Mouse (Mus musculus): ENCODE results near the gene Crim1. TPM values are rescaled to one million over a fixed set of nuclear protein-coding genes. Genes with fewer than 3 reads are reported as not detected.
A peak's percentile ranks its signal among the peaks of the same experiment; 100 is the strongest.

Gene Crim1
- polyA plus RNA-seq, 2 experiments: 10.5 to 22.9 TPM

- 84% methylated on average over 10 of the region's 10 CpGs for WGBS
- DNase-seq (ENCODE audit: low spot score): peak; percentile 40
- H3K27ac ChIP-seq (replicated peaks; ENCODE audit: low read depth, low read length): no peak overlapping the region
Measured at GRCm38 (mm10) chr17:78218506-78219232, 18.6 kb downstream of the Crim1 start.

GRCm38 (mm10) chr17:78221007-78221642 lies 21.1 kb downstream of the Crim1 start:
- Histone ChIP-seq H3K9me3 (ENCODE audit: control insufficient read depth, low read length) (no peaks in the 10 kb centered on the region), H3K4me1 (ENCODE audit: control insufficient read depth, insufficient read depth, low read length) (peaks cover 35% of the 10 kb centered on the region), H3K27me3 (ENCODE audit: control insufficient read depth, insufficient read depth, low read length) (no peaks in the 10 kb centered on the region), H3K27ac (replicated peaks; ENCODE audit: low read depth, low read length) (no peak overlapping the region), H3K4me2 (replicated peaks; ENCODE audit: low read depth, low read length, severe bottlenecking) (no peak overlapping the region), H3K4me3 (replicated peaks; ENCODE audit: low read length) (no peak overlapping the region), H3K36me3 (ENCODE audit: control insufficient read depth, insufficient read depth, low read length) (no peaks in the 10 kb centered on the region), H3K9ac (ENCODE audit: low read depth, low read length, severe bottlenecking) (no peak overlapping the region)
- 61% methylated on average over 8 of the region's 8 CpGs for WGBS
- TF ChIP-seq POLR2A (IDR thresholded peaks at IDR 0.05; ENCODE audit: borderline replicate concordance, extremely low read depth, insufficient read depth, insufficient read length): no peak
- ATAC-seq (ENCODE audit: low FRiP score, low read depth) (no peak), DNase-seq (ENCODE audit: low spot score) (no peak)

More at GRCm38 (mm10) chr17:78218506-78219232, 18.6 kb downstream of the Crim1 start:
- H3K27me3 ChIP-seq (ENCODE audit: control insufficient read depth, insufficient read depth, low read length): no peaks in the 10 kb centered on the region
- H3K4me3 ChIP-seq (replicated peaks; ENCODE audit: low read length): no peak overlapping the region
- no peak for ATAC-seq (ENCODE audit: low FRiP score, low read depth)
- H3K4me1 ChIP-seq (ENCODE audit: control insufficient read depth, insufficient read depth, low read length): peaks cover 43% of the 10 kb centered on the region
- TF ChIP-seq POLR2A (IDR thresholded peaks at IDR 0.05; ENCODE audit: borderline replicate concordance, extremely low read depth, insufficient read depth, insufficient read length): no peak
- H3K9me3 ChIP-seq (ENCODE audit: control insufficient read depth, low read length): no peaks in the 10 kb centered on the region
- H3K9ac ChIP-seq (ENCODE audit: low read depth, low read length, severe bottlenecking): no peak overlapping the region
- H3K4me2 ChIP-seq (replicated peaks; ENCODE audit: low read depth, low read length, severe bottlenecking): no peak overlapping the region
- peaks cover 4% of the 10 kb centered on the region; the same call in 1 of the 2 replicates for H3K36me3 ChIP-seq (ENCODE audit: control insufficient read depth, insufficient read depth, low read length)

GRCm38 (mm10) chr17:78221860-78222259 lies 21.8 kb downstream of the Crim1 start:
- H3K27me3 ChIP-seq (ENCODE audit: control insufficient read depth, insufficient read depth, low read length): no peaks in the 10 kb centered on the region
- no peak overlapping the region for H3K4me2 ChIP-seq (replicated peaks; ENCODE audit: low read depth, low read length, severe bottlenecking)
- no peak overlapping the region for H3K27ac ChIP-seq (replicated peaks; ENCODE audit: low read depth, low read length)
- H3K4me3 ChIP-seq (replicated peaks; ENCODE audit: low read length): no peak overlapping the region
- DNase-seq (ENCODE audit: low spot score) (no peak), ATAC-seq (ENCODE audit: low FRiP score, low read depth) (no peak)
- H3K4me1 ChIP-seq (ENCODE audit: control insufficient read depth, insufficient read depth, low read length): peaks cover 32% of the 10 kb centered on the region
- TF ChIP-seq POLR2A (IDR thresholded peaks at IDR 0.05; ENCODE audit: borderline replicate concordance, extremely low read depth, insufficient read depth, insufficient read length): no peak
- H3K9ac ChIP-seq (ENCODE audit: low read depth, low read length, severe bottlenecking): no peak overlapping the region
- no peaks in the 10 kb centered on the region for H3K9me3 ChIP-seq (ENCODE audit: control insufficient read depth, low read length)
- H3K36me3 ChIP-seq (ENCODE audit: control insufficient read depth, insufficient read depth, low read length): no peaks in the 10 kb centered on the region
- 92% methylated on average over 1 of the region's 1 CpGs for WGBS

- Histone ChIP-seq H3K36me3 (ENCODE audit: control insufficient read depth, insufficient read depth, low read length) (no peaks in the 10 kb centered on the region), H3K4me3 (replicated peaks; ENCODE audit: low read length) (no peak overlapping the region), H3K27ac (replicated peaks; ENCODE audit: low read depth, low read length) (no peak overlapping the region), H3K27me3 (ENCODE audit: control insufficient read depth, insufficient read depth, low read length) (no peaks in the 10 kb centered on the region), H3K9ac (ENCODE audit: low read depth, low read length, severe bottlenecking) (no peak overlapping the region), H3K4me2 (replicated peaks; ENCODE audit: low read depth, low read length, severe bottlenecking) (no peak overlapping the region), H3K9me3 (ENCODE audit: control insufficient read depth, low read length) (no peaks in the 10 kb centered on the region), H3K4me1 (ENCODE audit: control insufficient read depth, insufficient read depth, low read length) (peaks cover 22% of the 10 kb centered on the region)
- WGBS: 22% methylated on average over 10 of the region's 10 CpGs
- no peak for ATAC-seq (ENCODE audit: low FRiP score, low read depth)
- TF ChIP-seq POLR2A (IDR thresholded peaks at IDR 0.05; ENCODE audit: borderline replicate concordance, extremely low read depth, insufficient read depth, insufficient read length): no peak
- DNase-seq (ENCODE audit: low spot score): no peak
Measured at GRCm38 (mm10) chr17:78223988-78224387, 23.9 kb downstream of the Crim1 start.

GRCm38 (mm10) chr17:78225547-78225946 lies 25.5 kb downstream of the Crim1 start:
- Histone ChIP-seq H3K36me3 (ENCODE audit: control insufficient read depth, insufficient read depth, low read length) (no peaks in the 10 kb centered on the region), H3K27ac (replicated peaks; ENCODE audit: low read depth, low read length) (no peak overlapping the region), H3K9ac (ENCODE audit: low read depth, low read length, severe bottlenecking) (no peak overlapping the region), H3K4me3 (replicated peaks; ENCODE audit: low read length) (no peak overlapping the region), H3K4me2 (replicated peaks; ENCODE audit: low read depth, low read length, severe bottlenecking) (no peak overlapping the region), H3K9me3 (ENCODE audit: control insufficient read depth, low read length) (no peaks in the 10 kb centered on the region), H3K27me3 (ENCODE audit: control insufficient read depth, insufficient read depth, low read length) (no peaks in the 10 kb centered on the region), H3K4me1 (ENCODE audit: control insufficient read depth, insufficient read depth, low read length) (peaks cover 22% of the 10 kb centered on the region)
- ATAC-seq (ENCODE audit: low FRiP score, low read depth) (no peak), DNase-seq (ENCODE audit: low spot score) (no peak)
- TF ChIP-seq POLR2A (IDR thresholded peaks at IDR 0.05; ENCODE audit: borderline replicate concordance, extremely low read depth, insufficient read depth, insufficient read length): no peak
- 58% methylated on average over 5 of the region's 5 CpGs for WGBS

Data from limb, embryonic 14.5 days (tissue).